Mouse (Mus musculus) lung, embryonic 14.5 days (tissue): ENCODE data around the gene Adam30. TPM values are rescaled to one million over a fixed set of nuclear protein-coding genes. Genes with fewer than 3 reads are reported as not detected.

Experiments used
- ATAC-seq: fragments of 200-750 bp; cut with Nextera tagmentation; 2 replicates; pipeline ENCODE4 v1.8.0; 2017; ENCODE audit warnings: mild to moderate bottlenecking, moderate TSS enrichment, moderate library complexity; ENCODE audit not compliant: insufficient read depth
- DNase-seq: peaks from one replicate; pipeline ENCODE4 v3.0.0-alpha.2; 2015
- H3K27ac ChIP-seq: fragments of 300-500 bp; sonication (generic); 2 replicates; pipeline ENCODE4 v1.5.1; 2014; ENCODE audit warnings: low read depth, mild to moderate bottlenecking, moderate library complexity
- H3K27me3 ChIP-seq: fragments of 300-500 bp; sonication (generic); 2 replicates; pipeline ENCODE4 v1.6.1; 2014; ENCODE audit warnings: low read length, control low read depth; ENCODE audit not compliant: insufficient read depth
- H3K36me3 ChIP-seq: fragments of 300-500 bp; sonication (generic); 2 replicates; pipeline ENCODE4 v1.6.1; 2014; ENCODE audit warnings: control low read depth; ENCODE audit not compliant: insufficient read depth
- H3K4me1 ChIP-seq: fragments of 300-500 bp; sonication (generic); 2 replicates; pipeline ENCODE4 v1.6.1; 2014; ENCODE audit warnings: antibody characterized with exemption, control low read depth; ENCODE audit not compliant: insufficient read depth
- H3K4me2 ChIP-seq: fragments of 300-500 bp; sonication (generic); 2 replicates; pipeline ENCODE4 v1.6.1; 2014; ENCODE audit warnings: mild to moderate bottlenecking
- H3K4me3 ChIP-seq: fragments of 300-500 bp; sonication (generic); 2 replicates; pipeline ENCODE4 v1.5.1; 2014; ENCODE audit warnings: low read depth, low read length
- H3K9ac ChIP-seq: fragments of 300-500 bp; sonication (generic); 2 replicates; pipeline ENCODE4 v1.6.1; 2014
- H3K9me3 ChIP-seq: fragments of 300-500 bp; sonication (generic); 2 replicates; pipeline ENCODE4 v1.6.1; 2016; ENCODE audit warnings: low read depth, low read length, control low read depth
- CTCF ChIP-seq: IDR thresholded peaks from 2 replicates; pipeline ENCODE4 v1.5.1; 2016; ENCODE audit warnings: antibody characterized with exemption, low read depth
- WGBS: fragments of 180-500 bp; shearing (Covaris S2); extraction: QIAGEN DNeasy Blood & Tissue Kit; methylation state at CpG from one replicate; pipeline ENCODE4 v1.1.7; 2014; 5-methylcytosine and 5-hydroxymethylcytosine counted together
- polyA plus RNA-seq: library from polyadenylated mRNA; unstranded; fragments of >200 nt; fragmentation: Nextera tagmentation; extraction: Ambion mirVana; gene quantifications from 2 replicates; pipeline ENCODE4 v1.2.1, GENCODE M21; 2014

Adam30 gene
- polyA plus RNA-seq, 1 experiment from 2014 or later, result not detected

DNA sequence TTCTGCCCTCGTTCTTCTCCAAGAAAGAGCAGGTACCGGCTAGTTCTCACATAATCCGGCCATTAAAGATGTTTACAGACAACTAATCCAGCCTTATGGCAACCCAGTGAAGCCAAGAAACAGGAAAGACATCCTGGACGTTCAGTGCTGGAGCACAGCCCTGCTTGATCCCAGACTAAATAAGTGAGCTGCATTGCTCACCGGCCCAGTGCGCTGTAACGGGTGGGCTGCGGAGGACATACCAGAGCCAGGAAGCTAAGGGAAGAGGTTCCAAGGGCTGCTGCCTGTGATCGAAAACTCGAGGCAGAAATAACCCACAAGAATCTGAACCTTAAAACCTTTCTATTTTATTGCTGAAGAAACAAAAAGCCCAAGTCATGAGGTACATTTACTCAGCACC is 50.4 kb downstream of the Adam30 start:
- DNase-seq (no peak), ATAC-seq (no peak)
- Histone ChIP-seq H3K4me3 (no peak overlapping the region), H3K9ac (no peak overlapping the region), H3K36me3 (no peaks in the 10 kb centered on the region), H3K4me1 (no peaks in the 10 kb centered on the region), H3K4me2 (no peak overlapping the region), H3K27ac (no peak overlapping the region), H3K27me3 (no peaks in the 10 kb centered on the region), H3K9me3 (no peaks in the 10 kb centered on the region)
- WGBS, result 56% methylated on average over 10 of the region's 10 CpGs
- no peak for TF ChIP-seq CTCF

DNA sequence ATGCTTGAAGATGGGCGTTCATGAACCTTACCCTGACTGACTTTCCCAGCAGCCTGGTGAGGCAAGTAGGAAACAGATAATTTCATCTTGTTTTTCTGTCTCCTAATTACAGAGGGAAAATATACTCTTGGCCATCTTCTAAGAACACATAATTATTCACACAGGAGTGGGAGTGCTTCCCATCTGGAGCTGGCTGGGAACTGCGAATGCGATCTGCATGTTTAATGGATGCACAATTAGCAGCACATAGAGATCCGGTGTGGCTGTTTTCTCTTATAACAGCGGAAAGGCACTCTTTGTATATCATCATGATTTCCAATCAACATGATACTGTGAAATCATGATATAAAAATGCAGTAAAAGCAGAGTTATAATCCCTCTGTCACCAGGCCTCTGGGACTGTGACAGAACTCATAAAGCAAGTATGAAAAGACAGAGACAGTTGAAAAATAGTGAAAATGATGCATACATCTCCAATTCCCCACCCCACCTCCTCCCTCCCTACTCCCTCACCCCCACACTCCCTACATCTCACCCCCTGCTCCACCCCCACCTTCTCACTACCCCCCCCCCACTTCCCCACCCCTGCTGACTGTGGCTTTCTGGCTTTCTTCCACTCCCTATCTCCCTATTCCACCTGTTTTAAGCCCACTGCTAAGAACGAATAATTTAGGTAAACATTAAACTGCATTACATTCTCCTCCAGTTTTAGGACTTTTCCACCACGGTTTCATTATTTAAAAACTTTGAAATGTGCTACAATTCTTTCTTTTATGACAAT is 51.1 kb downstream of the Adam30 start:
- Histone ChIP-seq H3K36me3 (no peaks in the 10 kb centered on the region), H3K27me3 (no peaks in the 10 kb centered on the region), H3K4me3 (no peak overlapping the region), H3K9me3 (no peaks in the 10 kb centered on the region), H3K9ac (no peak overlapping the region), H3K27ac (no peak overlapping the region), H3K4me2 (no peak overlapping the region), H3K4me1 (no peaks in the 10 kb centered on the region)
- 59% methylated on average over 7 of the region's 7 CpGs for WGBS
- no peak for TF ChIP-seq CTCF
- ATAC-seq, result no peak
- DNase-seq, result no peak

Other genes with a start within 250 kb of the Adam30 start
- gene Notch2, start 147.1 kb upstream of the Adam30 start, polyA plus RNA-seq, result 43.8 and 45.1 TPM in 2 replicates
- not detected in 2 replicates for gene Reg4, start 61.5 kb downstream of the Adam30 start, polyA plus RNA-seq
- 1.2 and 1.6 TPM in 2 replicates for gene Hmgcs2, start 119.8 kb downstream of the Adam30 start, polyA plus RNA-seq
- 212 and 230 TPM in 2 replicates for gene Phgdh, start 179.4 kb downstream of the Adam30 start, polyA plus RNA-seq
- gene Zfp697, start 221.8 kb downstream of the Adam30 start, polyA plus RNA-seq, result 9.1 and 10.2 TPM in 2 replicates